Mouse (Mus musculus) kidney, embryonic 16.5 days (tissue): ENCODE measurements around the gene 1700016H13Rik. TPM values are rescaled to one million over a fixed set of nuclear protein-coding genes. Genes with fewer than 3 reads are reported as not detected.

Experiments used
- ATAC-seq: fragments of 200-750 bp; cut with Nextera tagmentation; 2 replicates; pipeline ENCODE4 v1.8.0; 2017; ENCODE audit warnings: moderate TSS enrichment; ENCODE audit not compliant: low FRiP score, low TSS enrichment
- H3K27ac ChIP-seq: fragments of 300-500 bp; sonication (generic); 2 replicates; pipeline ENCODE4 v1.5.1; 2014; ENCODE audit warnings: low read length
- H3K27me3 ChIP-seq: fragments of 300-500 bp; sonication (generic); 2 replicates; pipeline ENCODE4 v1.6.1; 2014; ENCODE audit warnings: low read length, control low read depth, mixed read lengths; ENCODE audit not compliant: insufficient read depth
- H3K36me3 ChIP-seq: fragments of 300-500 bp; sonication (generic); 2 replicates; pipeline ENCODE4 v1.6.1; 2014; ENCODE audit warnings: low read length, control low read depth, mixed read lengths; ENCODE audit not compliant: insufficient read depth
- H3K4me1 ChIP-seq: fragments of 300-500 bp; sonication (generic); 2 replicates; pipeline ENCODE4 v1.6.1; 2014; ENCODE audit warnings: low read length, control low read depth, mixed read lengths; ENCODE audit not compliant: insufficient read depth
- H3K4me2 ChIP-seq: fragments of 300-500 bp; sonication (generic); replicated peaks from 2 replicates; pipeline ENCODE4 v1.6.1; 2014; ENCODE audit warnings: low read depth, low read length
- H3K4me3 ChIP-seq: fragments of 300-500 bp; sonication (generic); 2 replicates; pipeline ENCODE4 v1.5.1; 2014; ENCODE audit warnings: mild to moderate bottlenecking, low read length
- H3K9ac ChIP-seq: fragments of 300-500 bp; sonication (generic); replicated peaks from 2 replicates; pipeline ENCODE4 v1.6.1; 2014; ENCODE audit warnings: low read length
- H3K9me3 ChIP-seq: fragments of 300-500 bp; sonication (generic); 2 replicates; pipeline ENCODE4 v1.6.1; 2016; ENCODE audit warnings: low read length, control low read depth
- WGBS: fragments of 180-500 bp; shearing (Covaris S2); extraction: QIAGEN DNeasy Blood & Tissue Kit; methylation state at CpG from one replicate; pipeline ENCODE4 v1.1.7; 2014; 5-methylcytosine and 5-hydroxymethylcytosine counted together
- polyA plus RNA-seq: library from polyadenylated mRNA; unstranded; fragments of >200 nt; fragmentation: Nextera tagmentation; extraction: Ambion mirVana; gene quantifications from 2 replicates; pipeline ENCODE4 v1.2.1, GENCODE M21; 2015

1700016H13Rik gene
- polyA plus RNA-seq, 1 experiment from 2014 or later = 0.14 TPM

DNA sequence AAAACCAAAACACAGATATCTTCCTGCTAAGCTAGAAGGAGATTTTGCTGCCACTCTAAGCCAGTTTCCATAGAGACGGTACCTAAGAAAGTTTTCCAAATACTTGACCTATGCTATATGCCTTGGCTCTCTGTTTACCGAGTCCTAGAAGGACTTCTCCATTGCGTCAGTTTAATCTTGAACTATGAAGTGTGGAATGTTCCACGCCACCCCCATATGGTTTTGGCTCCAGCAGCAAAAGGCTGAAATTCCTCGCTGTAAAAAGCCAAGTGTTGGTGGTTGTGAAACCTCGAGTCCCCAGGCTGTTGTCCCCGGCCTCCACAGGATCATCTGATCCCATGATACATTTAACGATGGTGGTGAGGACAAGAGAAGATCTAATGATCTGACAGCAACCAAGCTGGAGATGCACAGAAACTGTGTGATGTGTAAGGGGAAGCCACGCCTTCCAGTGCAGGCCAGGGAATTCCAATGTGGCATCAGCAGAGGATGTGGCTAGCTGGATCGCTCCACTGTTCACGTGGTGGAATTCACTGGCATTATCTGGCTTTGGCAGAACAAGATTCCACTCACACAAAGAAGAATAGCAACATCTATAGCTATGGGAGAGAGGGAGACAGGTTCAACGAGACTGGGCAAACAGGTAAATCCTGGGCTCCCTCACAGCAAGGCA is 35.4 kb downstream of the 1700016H13Rik start:
- H3K27ac ChIP-seq = peak overlapping the region; percentile 8; the same call in 1 of the 2 replicates
- H3K4me1 ChIP-seq = peaks cover 7% of the 10 kb centered on the region; the same call in 1 of the 2 replicates
- H3K4me3 ChIP-seq = no peak overlapping the region
- WGBS = 64% methylated on average over 12 of the region's 12 CpGs
- no peaks in the 10 kb centered on the region for H3K9me3 ChIP-seq
- no peaks in the 10 kb centered on the region for H3K36me3 ChIP-seq
- no peak overlapping the region for H3K9ac ChIP-seq
- no peak overlapping the region for H3K4me2 ChIP-seq
- ATAC-seq = peak; percentile 62; the same call in 1 of the 2 replicates
- H3K27me3 ChIP-seq = no peaks in the 10 kb centered on the region

DNA sequence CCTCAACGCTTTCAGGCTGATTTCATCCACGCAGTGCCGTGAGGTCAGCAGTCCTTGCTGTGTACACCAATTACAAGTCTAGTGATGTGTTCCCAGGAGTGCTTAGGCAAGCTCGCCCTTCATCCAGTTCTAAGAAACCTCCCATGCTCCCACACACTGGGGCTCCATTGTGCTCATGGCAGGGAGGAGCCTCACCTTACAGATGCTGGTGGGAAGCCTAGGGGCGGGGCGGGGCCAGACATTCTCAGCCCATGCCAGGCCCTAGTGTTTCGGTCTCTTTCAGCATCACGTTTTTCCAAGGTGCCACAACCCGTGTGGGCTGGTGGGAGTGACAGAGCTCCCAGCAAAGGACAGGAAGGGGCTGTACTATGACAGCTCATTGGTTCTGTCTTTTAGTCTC is 38.6 kb downstream of the 1700016H13Rik start:
- ATAC-seq = peak; percentile 49
- 74% methylated on average over 9 of the region's 9 CpGs for WGBS
- no peak overlapping the region for H3K27ac ChIP-seq

GRCm38 (mm10) chr5:103614356-103614755 is 41.5 kb downstream of the 1700016H13Rik start:
- ATAC-seq = no peak
- H3K4me3 ChIP-seq = no peak overlapping the region
- no peaks in the 10 kb centered on the region for H3K4me1 ChIP-seq
- no peaks in the 10 kb centered on the region for H3K27me3 ChIP-seq
- 89% methylated on average over 7 of the region's 7 CpGs for WGBS
- H3K27ac ChIP-seq = no peak overlapping the region
- H3K9ac ChIP-seq = no peak overlapping the region
- H3K36me3 ChIP-seq = no peaks in the 10 kb centered on the region
- H3K4me2 ChIP-seq = no peak overlapping the region
- no peaks in the 10 kb centered on the region for H3K9me3 ChIP-seq

More for the DNA sequence above, 38.6 kb downstream of the 1700016H13Rik start:
- Histone ChIP-seq H3K9me3 (no peaks in the 10 kb centered on the region), H3K4me1 (no peaks in the 10 kb centered on the region), H3K9ac (no peak overlapping the region), H3K4me3 (no peak overlapping the region), H3K4me2 (no peak overlapping the region), H3K36me3 (no peaks in the 10 kb centered on the region), H3K27me3 (no peaks in the 10 kb centered on the region)

- Histone ChIP-seq H3K4me1 (no peaks in the 10 kb centered on the region), H3K27ac (no peak overlapping the region), H3K4me3 (no peak overlapping the region), H3K9me3 (no peaks in the 10 kb centered on the region), H3K27me3 (no peaks in the 10 kb centered on the region), H3K4me2 (no peak overlapping the region), H3K9ac (no peak overlapping the region), H3K36me3 (no peaks in the 10 kb centered on the region)
- 82% methylated on average over 7 of the region's 7 CpGs for WGBS
- no peak for ATAC-seq
Observed at GRCm38 (mm10) chr5:103612316-103612715, 43.5 kb downstream of the 1700016H13Rik start.

DNA sequence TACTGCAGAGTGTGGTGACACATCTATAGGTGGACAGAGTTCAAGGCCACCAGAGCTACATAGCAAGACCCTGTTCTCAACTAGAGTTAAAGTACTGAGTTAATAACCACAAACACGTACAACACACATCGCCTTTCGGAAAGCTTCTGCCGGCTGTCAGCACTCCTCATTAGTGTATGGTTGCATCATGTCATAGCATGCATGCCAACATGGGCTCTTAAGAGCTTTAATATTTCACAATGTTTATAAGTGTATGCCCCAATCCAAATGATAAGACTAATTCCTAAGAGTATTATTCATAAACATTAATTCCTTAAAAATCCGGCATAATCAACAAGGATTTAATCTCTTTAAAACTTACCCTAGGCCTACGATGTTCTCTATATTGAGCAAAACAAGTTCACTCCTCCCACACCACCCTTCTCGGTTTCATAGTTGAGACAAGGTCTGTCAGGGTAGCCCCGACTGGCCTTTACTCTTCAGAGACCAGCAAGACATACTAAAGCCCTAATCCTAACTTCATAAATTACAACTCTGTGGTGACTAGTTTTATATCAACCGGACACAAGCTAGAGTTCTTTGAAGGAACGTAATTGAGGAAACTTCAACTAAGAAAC is 44.8 kb downstream of the 1700016H13Rik start:
- Histone ChIP-seq H3K4me1 (no peaks in the 10 kb centered on the region), H3K9me3 (no peaks in the 10 kb centered on the region), H3K27ac (no peak overlapping the region), H3K36me3 (no peaks in the 10 kb centered on the region), H3K27me3 (no peaks in the 10 kb centered on the region), H3K4me2 (no peak overlapping the region), H3K9ac (no peak overlapping the region), H3K4me3 (no peak overlapping the region)
- 78% methylated on average over 10 of the region's 10 CpGs for WGBS
- ATAC-seq = no peak

DNA sequence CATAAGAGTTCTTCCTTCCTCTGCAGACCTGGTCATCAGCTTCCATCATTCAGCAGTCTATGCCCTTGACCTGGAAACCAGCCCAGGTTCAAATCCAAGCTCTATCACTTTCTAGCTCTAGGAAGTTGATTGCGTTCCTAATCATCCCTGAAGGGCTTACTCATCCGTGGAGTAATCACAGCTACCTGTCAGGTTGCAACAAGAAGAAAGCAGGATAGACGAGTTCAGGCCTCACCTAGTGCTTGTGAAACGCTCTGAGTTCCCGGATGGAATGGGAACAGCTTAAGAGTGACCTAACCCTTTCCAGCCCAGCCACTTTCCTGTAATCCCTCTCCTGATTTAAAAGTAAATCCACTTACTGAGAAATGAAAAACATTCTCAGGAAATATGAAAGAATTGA is 45.7 kb downstream of the 1700016H13Rik start:
- no peaks in the 10 kb centered on the region for H3K36me3 ChIP-seq
- H3K4me2 ChIP-seq = no peak overlapping the region
- H3K4me3 ChIP-seq = no peak overlapping the region
- H3K27me3 ChIP-seq = no peaks in the 10 kb centered on the region
- 54% methylated on average over 5 of the region's 5 CpGs for WGBS
- no peak overlapping the region for H3K9ac ChIP-seq
- no peak for ATAC-seq
- no peaks in the 10 kb centered on the region for H3K4me1 ChIP-seq
- H3K27ac ChIP-seq = no peak overlapping the region
- no peaks in the 10 kb centered on the region for H3K9me3 ChIP-seq

- Histone ChIP-seq H3K4me1 (no peaks in the 10 kb centered on the region), H3K36me3 (no peaks in the 10 kb centered on the region), H3K4me2 (no peak overlapping the region), H3K9me3 (no peaks in the 10 kb centered on the region), H3K4me3 (no peak overlapping the region), H3K27ac (peak overlapping the region; percentile 8; the same call in 1 of the 2 replicates), H3K9ac (no peak overlapping the region), H3K27me3 (no peaks in the 10 kb centered on the region)
- ATAC-seq = no peak
- 68% methylated on average over 7 of the region's 7 CpGs for WGBS
Observed at GRCm38 (mm10) chr5:103605707-103606106, 50.1 kb downstream of the 1700016H13Rik start.

- ATAC-seq = no peak
- 78% methylated on average over 11 of the region's 11 CpGs for whole genome bisulfite sequencing
Observed at GRCm38 (mm10) chr5:103603115-103603893, 52.5 kb downstream of the 1700016H13Rik start.

GRCm38 (mm10) chr5:103598881-103599280 is 56.9 kb downstream of the 1700016H13Rik start:
- Histone ChIP-seq H3K4me3 (no peak overlapping the region), H3K9ac (no peak overlapping the region), H3K27me3 (no peaks in the 10 kb centered on the region), H3K4me2 (no peak overlapping the region), H3K9me3 (no peaks in the 10 kb centered on the region), H3K36me3 (peaks cover 13% of the 10 kb centered on the region), H3K4me1 (no peaks in the 10 kb centered on the region), H3K27ac (no peak overlapping the region)
- 76% methylated on average over 5 of the region's 5 CpGs for WGBS
- no peak for ATAC-seq

More at GRCm38 (mm10) chr5:103603115-103603893, 52.5 kb downstream of the 1700016H13Rik start:
- Histone ChIP-seq H3K4me3 (no peak overlapping the region), H3K4me2 (no peak overlapping the region), H3K27me3 (no peaks in the 10 kb centered on the region), H3K9ac (no peak overlapping the region), H3K9me3 (no peaks in the 10 kb centered on the region), H3K36me3 (0 out of 2 replicates have a peak, but pooled peaks cover 6% of the 10 kb centered on the region), H3K27ac (no peak overlapping the region), H3K4me1 (no peaks in the 10 kb centered on the region)
